Mouse (Mus musculus): ENCODE measurements around the gene Fbln1. TPM values are rescaled to one million over a fixed set of nuclear protein-coding genes. Genes with fewer than 3 reads are reported as not detected.

Fbln1 gene
- polyA plus RNA-seq, 1 experiment from 2014 or later: 147 TPM

GRCm38 (mm10) chr15:85249252-85249651, 43.5 kb downstream of the Fbln1 start:
- H3K4me3 ChIP-seq (ENCODE audit: low read depth, low read length): no peak overlapping the region
- no peaks in the 10 kb centered on the region for H3K4me1 ChIP-seq (replicated peaks; ENCODE audit: control insufficient read depth, insufficient read depth, low read length)
- DNase-seq (ENCODE audit: low spot score) (no peak), ATAC-seq (replicated peaks; ENCODE audit: low FRiP score) (no peak)
- WGBS: 53% methylated on average over 5 of the region's 5 CpGs
- H3K9ac ChIP-seq (ENCODE audit: low read length): no peak overlapping the region
- no peaks in the 10 kb centered on the region for H3K27me3 ChIP-seq (ENCODE audit: control insufficient read depth, insufficient read depth, low read length)
- H3K27ac ChIP-seq (ENCODE audit: low read depth, low read length): no peak overlapping the region
- peaks cover 4% of the 10 kb centered on the region; the same call in 1 of the 2 replicates for H3K36me3 ChIP-seq (ENCODE audit: control insufficient read depth, insufficient read depth, low read length)
- no peak overlapping the region for H3K4me2 ChIP-seq (ENCODE audit: low read depth, low read length, severe bottlenecking)
- H3K9me3 ChIP-seq (ENCODE audit: control insufficient read depth, low read length): no peaks in the 10 kb centered on the region

- no peaks in the 10 kb centered on the region for H3K9me3 ChIP-seq (ENCODE audit: control insufficient read depth, low read length)
- H3K27ac ChIP-seq (ENCODE audit: low read depth, low read length): no peak overlapping the region
- no peak overlapping the region for H3K4me3 ChIP-seq (ENCODE audit: low read depth, low read length)
- DNase-seq (ENCODE audit: low spot score) (no peak), ATAC-seq (replicated peaks; ENCODE audit: low FRiP score) (no peak)
- no peaks in the 10 kb centered on the region for H3K4me1 ChIP-seq (replicated peaks; ENCODE audit: control insufficient read depth, insufficient read depth, low read length)
- 92% methylated on average over 2 of the region's 2 CpGs for WGBS
- no peak overlapping the region for H3K9ac ChIP-seq (ENCODE audit: low read length)
- H3K4me2 ChIP-seq (ENCODE audit: low read depth, low read length, severe bottlenecking): no peak overlapping the region
- H3K36me3 ChIP-seq (ENCODE audit: control insufficient read depth, insufficient read depth, low read length): peaks cover 4% of the 10 kb centered on the region; the same call in 1 of the 2 replicates
- H3K27me3 ChIP-seq (ENCODE audit: control insufficient read depth, insufficient read depth, low read length): no peaks in the 10 kb centered on the region
Observed at GRCm38 (mm10) chr15:85250436-85250835, 44.7 kb downstream of the Fbln1 start.

GRCm38 (mm10) chr15:85252476-85252875, 46.7 kb downstream of the Fbln1 start:
- ATAC-seq (replicated peaks; ENCODE audit: low FRiP score): no peak
- WGBS: 93% methylated on average over 6 of the region's 6 CpGs
- no peaks in the 10 kb centered on the region for H3K27me3 ChIP-seq (ENCODE audit: control insufficient read depth, insufficient read depth, low read length)

GRCm38 (mm10) chr15:85257775-85258429, 52.2 kb downstream of the Fbln1 start:
- H3K4me1 ChIP-seq (replicated peaks; ENCODE audit: control insufficient read depth, insufficient read depth, low read length): no peaks in the 10 kb centered on the region
- H3K36me3 ChIP-seq (ENCODE audit: control insufficient read depth, insufficient read depth, low read length): peaks cover 3% of the 10 kb centered on the region; the same call in 1 of the 2 replicates
- DNase-seq (ENCODE audit: low spot score): peak; percentile 72
- peaks cover 5% of the 10 kb centered on the region; the same call in 1 of the 2 replicates for H3K9me3 ChIP-seq (ENCODE audit: control insufficient read depth, low read length)
- no peak overlapping the region for H3K4me2 ChIP-seq (ENCODE audit: low read depth, low read length, severe bottlenecking)
- 71% methylated on average over 6 of the region's 6 CpGs for WGBS
- H3K9ac ChIP-seq (ENCODE audit: low read length): no peak overlapping the region
- H3K4me3 ChIP-seq (ENCODE audit: low read depth, low read length): no peak overlapping the region
- ATAC-seq (replicated peaks; ENCODE audit: low FRiP score): no peak
- H3K27ac ChIP-seq (ENCODE audit: low read depth, low read length): no peak overlapping the region
- no peaks in the 10 kb centered on the region for H3K27me3 ChIP-seq (ENCODE audit: control insufficient read depth, insufficient read depth, low read length)

More at GRCm38 (mm10) chr15:85252476-85252875, 46.7 kb downstream of the Fbln1 start:
- Histone ChIP-seq H3K9me3 (ENCODE audit: control insufficient read depth, low read length) (no peaks in the 10 kb centered on the region), H3K27ac (ENCODE audit: low read depth, low read length) (no peak overlapping the region), H3K9ac (ENCODE audit: low read length) (no peak overlapping the region), H3K4me2 (ENCODE audit: low read depth, low read length, severe bottlenecking) (no peak overlapping the region), H3K36me3 (ENCODE audit: control insufficient read depth, insufficient read depth, low read length) (peaks cover 4% of the 10 kb centered on the region; the same call in 1 of the 2 replicates), H3K4me3 (ENCODE audit: low read depth, low read length) (no peak overlapping the region), H3K4me1 (replicated peaks; ENCODE audit: control insufficient read depth, insufficient read depth, low read length) (no peaks in the 10 kb centered on the region)
- no peak for DNase-seq (ENCODE audit: low spot score)

- Histone ChIP-seq H3K36me3 (ENCODE audit: control insufficient read depth, insufficient read depth, low read length) (peaks cover 5% of the 10 kb centered on the region; the same call in 1 of the 2 replicates), H3K9me3 (ENCODE audit: control insufficient read depth, low read length) (peaks cover 5% of the 10 kb centered on the region; the same call in 1 of the 2 replicates), H3K4me1 (replicated peaks; ENCODE audit: control insufficient read depth, insufficient read depth, low read length) (no peaks in the 10 kb centered on the region), H3K4me3 (ENCODE audit: low read depth, low read length) (no peak overlapping the region), H3K9ac (ENCODE audit: low read length) (no peak overlapping the region), H3K4me2 (ENCODE audit: low read depth, low read length, severe bottlenecking) (no peak overlapping the region), H3K27ac (ENCODE audit: low read depth, low read length) (no peak overlapping the region), H3K27me3 (ENCODE audit: control insufficient read depth, insufficient read depth, low read length) (no peaks in the 10 kb centered on the region)
- DNase-seq (ENCODE audit: low spot score) (no peak), ATAC-seq (replicated peaks; ENCODE audit: low FRiP score) (no peak)
- WGBS: 91% methylated on average over 5 of the region's 5 CpGs
Observed at GRCm38 (mm10) chr15:85262805-85263204, 57.1 kb downstream of the Fbln1 start.

GRCm38 (mm10) chr15:85266729-85267434, 61.1 kb downstream of the Fbln1 start:
- WGBS: 49% methylated on average over 14 of the region's 14 CpGs
- Histone ChIP-seq H3K9ac (ENCODE audit: low read length) (no peak overlapping the region), H3K4me1 (replicated peaks; ENCODE audit: control insufficient read depth, insufficient read depth, low read length) (no peaks in the 10 kb centered on the region), H3K27ac (ENCODE audit: low read depth, low read length) (no peak overlapping the region), H3K4me3 (ENCODE audit: low read depth, low read length) (no peak overlapping the region), H3K4me2 (ENCODE audit: low read depth, low read length, severe bottlenecking) (no peak overlapping the region), H3K9me3 (ENCODE audit: control insufficient read depth, low read length) (no peaks in the 10 kb centered on the region), H3K36me3 (ENCODE audit: control insufficient read depth, insufficient read depth, low read length) (peaks cover 2% of the 10 kb centered on the region; the same call in 1 of the 2 replicates), H3K27me3 (ENCODE audit: control insufficient read depth, insufficient read depth, low read length) (no peaks in the 10 kb centered on the region)
- ATAC-seq (replicated peaks; ENCODE audit: low FRiP score) (0 out of 2 replicates have a peak, but pooled peaks have one; percentile 49), DNase-seq (ENCODE audit: low spot score) (peak; percentile 94)

GRCm38 (mm10) chr15:85267891-85268290, 62.1 kb downstream of the Fbln1 start:
- H3K4me1 ChIP-seq (replicated peaks; ENCODE audit: control insufficient read depth, insufficient read depth, low read length): peaks cover 2% of the 10 kb centered on the region; the same call in 1 of the 2 replicates
- H3K4me3 ChIP-seq (ENCODE audit: low read depth, low read length): no peak overlapping the region
- no peak overlapping the region for H3K9ac ChIP-seq (ENCODE audit: low read length)
- H3K27ac ChIP-seq (ENCODE audit: low read depth, low read length): no peak overlapping the region
- H3K36me3 ChIP-seq (ENCODE audit: control insufficient read depth, insufficient read depth, low read length): peaks cover 2% of the 10 kb centered on the region; the same call in 1 of the 2 replicates
- no peak overlapping the region for H3K4me2 ChIP-seq (ENCODE audit: low read depth, low read length, severe bottlenecking)
- ATAC-seq (replicated peaks; ENCODE audit: low FRiP score) (no peak), DNase-seq (ENCODE audit: low spot score) (no peak)
- WGBS: 86% methylated on average over 19 of the region's 19 CpGs
- H3K27me3 ChIP-seq (ENCODE audit: control insufficient read depth, insufficient read depth, low read length): no peaks in the 10 kb centered on the region
- no peaks in the 10 kb centered on the region for H3K9me3 ChIP-seq (ENCODE audit: control insufficient read depth, low read length)

- DNase-seq (ENCODE audit: low spot score) (peak; percentile 64), ATAC-seq (replicated peaks; ENCODE audit: low FRiP score) (no peak)
- H3K9me3 ChIP-seq (ENCODE audit: control insufficient read depth, low read length): no peaks in the 10 kb centered on the region
- no peaks in the 10 kb centered on the region for H3K36me3 ChIP-seq (ENCODE audit: control insufficient read depth, insufficient read depth, low read length)
- H3K27me3 ChIP-seq (ENCODE audit: control insufficient read depth, insufficient read depth, low read length): no peaks in the 10 kb centered on the region
- H3K9ac ChIP-seq (ENCODE audit: low read length): no peak overlapping the region
- no peak overlapping the region for H3K27ac ChIP-seq (ENCODE audit: low read depth, low read length)
- 31% methylated on average over 11 of the region's 11 CpGs for WGBS
- peaks cover 5% of the 10 kb centered on the region; the same call in 1 of the 2 replicates for H3K4me1 ChIP-seq (replicated peaks; ENCODE audit: control insufficient read depth, insufficient read depth, low read length)
- H3K4me3 ChIP-seq (ENCODE audit: low read depth, low read length): no peak overlapping the region
- H3K4me2 ChIP-seq (ENCODE audit: low read depth, low read length, severe bottlenecking): 0 out of 2 replicates have a peak overlapping the region, but pooled peaks have one; percentile 5
Observed at GRCm38 (mm10) chr15:85272988-85273387, 67.2 kb downstream of the Fbln1 start.
